Mouse (Mus musculus): ENCODE data around the gene Hist1h2bl. TPM values are rescaled to one million over a fixed set of nuclear protein-coding genes. Genes with fewer than 3 reads are reported as not detected.
"Not testable (repeated sequence)": the region's sequence is repeated elsewhere in the genome, so short reads cannot be mapped to it uniquely, and the experiment has no call there.

The Hist1h2bl gene
- polyA plus RNA-seq, 1 experiment = 1.0 TPM

DNA sequence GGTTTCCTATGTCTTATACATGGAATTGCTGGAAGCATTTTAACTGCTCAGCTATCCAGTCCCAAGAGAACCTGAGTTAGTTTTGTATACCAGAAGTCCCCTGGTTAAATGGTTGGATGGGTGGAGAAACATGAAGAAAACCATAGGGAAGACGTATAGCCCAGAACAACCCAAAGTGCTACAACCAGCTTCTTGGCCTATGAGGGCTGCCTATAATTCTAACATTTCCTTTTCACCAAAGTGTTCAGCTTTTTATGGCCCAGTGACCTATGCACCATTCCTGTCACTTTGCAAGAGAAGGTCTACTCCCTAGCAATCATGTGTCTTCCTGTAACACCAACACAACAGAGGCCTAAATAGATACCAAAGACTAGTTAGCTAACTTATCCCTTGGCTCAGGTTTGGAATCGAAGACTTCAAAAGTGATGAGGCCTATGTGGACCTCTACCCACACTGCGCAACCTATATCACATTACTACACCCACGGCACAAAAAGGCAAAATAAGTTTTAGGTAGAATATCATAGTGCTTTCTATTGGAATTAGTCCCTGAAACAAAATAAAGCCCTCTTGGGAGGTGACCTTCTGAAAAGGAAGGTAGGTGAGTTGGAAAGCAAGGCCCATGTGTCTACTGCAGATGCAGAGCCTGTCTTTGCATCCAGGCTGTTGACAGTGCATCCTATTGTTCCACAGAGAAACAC lies 2.6 kb upstream of the Hist1h2bl start:
- TF ChIP-seq POLR2A (IDR thresholded peaks at IDR 0.05; ENCODE audit: low read depth, low read length) (no peak), CTCF (conservative IDR thresholded peaks at IDR 0.05; ENCODE audit: insufficient read depth, insufficient read length, low read depth, low read length) (no peak)
- H3K27ac ChIP-seq (ENCODE audit: insufficient read depth, low read depth, low read length) = no peak overlapping the region
- peaks cover 1% of the 10 kb centered on the region; the same call in 1 of the 2 replicates for H3K27me3 ChIP-seq (replicated peaks; ENCODE audit: control insufficient read depth, insufficient read depth, low read length)
- H3K36me3 ChIP-seq (ENCODE audit: control insufficient read depth, insufficient read depth, low read length) = no peaks in the 10 kb centered on the region
- no peak for DNase-seq
- WGBS = 89% methylated on average over 4 of the region's 4 CpGs
- H3K4me1 ChIP-seq (ENCODE audit: control insufficient read depth, insufficient read depth, low read length) = peaks cover 10% of the 10 kb centered on the region
- no peak overlapping the region for H3K4me3 ChIP-seq (ENCODE audit: insufficient read depth, low read depth, low read length)

DNA sequence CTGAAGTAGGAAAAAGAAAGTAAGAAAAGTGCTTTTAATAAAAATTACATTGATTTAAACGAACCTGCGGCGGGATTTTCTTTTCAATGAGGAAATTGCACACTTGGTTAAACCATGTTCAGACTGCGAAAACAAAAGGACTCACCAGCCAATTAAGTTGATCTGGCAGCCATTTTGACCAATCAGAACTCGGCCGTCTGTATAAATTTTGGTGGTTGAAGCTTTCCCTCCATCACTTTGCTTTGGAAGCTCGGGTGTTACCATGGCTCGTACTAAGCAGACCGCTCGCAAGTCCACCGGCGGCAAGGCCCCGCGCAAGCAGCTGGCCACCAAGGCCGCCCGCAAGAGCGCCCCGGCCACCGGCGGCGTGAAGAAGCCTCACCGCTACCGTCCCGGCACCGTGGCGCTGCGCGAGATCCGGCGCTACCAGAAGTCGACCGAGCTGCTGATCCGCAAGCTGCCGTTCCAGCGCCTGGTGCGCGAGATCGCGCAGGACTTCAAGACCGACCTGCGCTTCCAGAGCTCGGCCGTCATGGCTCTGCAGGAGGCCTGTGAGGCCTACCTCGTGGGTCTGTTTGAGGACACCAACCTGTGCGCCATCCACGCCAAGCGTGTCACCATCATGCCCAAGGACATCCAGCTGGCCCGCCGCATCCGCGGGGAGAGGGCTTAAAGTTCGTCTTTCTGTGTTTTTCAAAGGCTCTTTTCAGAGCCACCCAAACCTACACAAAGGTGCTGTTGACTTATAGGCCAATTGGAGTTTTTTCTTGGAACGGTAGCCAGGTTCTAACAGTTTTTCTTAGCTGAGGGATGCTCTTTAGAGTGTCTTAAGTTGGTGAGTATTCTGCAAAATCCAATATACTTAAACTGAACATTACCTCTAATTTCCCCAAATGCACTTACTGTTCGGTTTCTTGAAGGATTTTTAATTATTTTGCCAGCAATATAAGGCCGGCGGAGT lies 1.7 kb upstream of the Hist1h2bl start, which contains the start of gene Hist1h3h:
Gene Hist1h3h, plus strand, starts transcription at position 263 of the 961 bp plus-strand sequence.
- H3K4me1 ChIP-seq (ENCODE audit: control insufficient read depth, insufficient read depth, low read length) = peaks cover 10% of the 10 kb centered on the region
- H3K27ac ChIP-seq (ENCODE audit: insufficient read depth, low read depth, low read length); H3K27me3 ChIP-seq (replicated peaks; ENCODE audit: control insufficient read depth, insufficient read depth, low read length); H3K36me3 ChIP-seq (ENCODE audit: control insufficient read depth, insufficient read depth, low read length): not testable (repeated sequence)
- peak; percentile 81 for DNase-seq
- peak within 1 kb of the TSS; percentile 43 for H3K4me3 ChIP-seq (ENCODE audit: insufficient read depth, low read depth, low read length)
- WGBS = 9% methylated on average over 32 of the region's 56 CpGs

DNA sequence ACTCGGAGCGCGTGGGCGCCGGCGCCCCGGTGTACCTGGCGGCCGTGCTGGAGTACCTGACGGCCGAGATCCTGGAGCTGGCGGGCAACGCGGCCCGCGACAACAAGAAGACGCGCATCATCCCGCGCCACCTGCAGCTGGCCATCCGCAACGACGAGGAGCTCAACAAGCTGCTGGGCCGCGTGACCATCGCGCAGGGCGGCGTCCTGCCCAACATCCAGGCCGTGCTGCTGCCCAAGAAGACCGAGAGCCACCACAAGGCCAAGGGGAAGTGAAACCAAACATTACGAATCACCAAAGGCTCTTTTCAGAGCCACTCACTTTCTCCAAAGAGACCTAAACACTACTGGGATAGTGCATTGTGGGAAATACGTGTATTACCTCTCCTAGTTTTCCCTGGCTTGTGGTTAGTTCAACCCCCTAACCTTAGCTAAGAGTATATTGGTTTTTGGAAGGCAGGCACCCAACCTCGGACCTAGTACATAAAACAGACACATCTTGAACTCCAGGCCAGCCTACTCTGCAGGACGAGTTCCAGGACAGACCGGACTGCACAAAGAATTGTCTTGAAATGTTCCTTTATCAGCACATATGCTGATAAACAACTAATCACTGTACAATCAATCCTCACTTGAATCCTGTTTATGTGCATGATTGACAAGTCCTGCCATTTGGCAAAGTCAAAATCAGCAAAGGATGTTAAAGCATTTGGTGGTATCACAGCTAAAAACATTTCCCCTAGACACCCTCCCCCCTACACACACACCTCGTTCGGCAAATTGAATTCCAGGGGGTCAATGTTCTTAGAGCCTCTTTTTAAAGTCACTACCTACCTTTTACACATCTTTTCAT lies 823 bp upstream of the Hist1h2bl start:
- DNase-seq = peak; percentile 18
- 1% methylated on average over 15 of the region's 38 CpGs for WGBS
- H3K36me3 ChIP-seq (ENCODE audit: control insufficient read depth, insufficient read depth, low read length); H3K27ac ChIP-seq (ENCODE audit: insufficient read depth, low read depth, low read length); H3K27me3 ChIP-seq (replicated peaks; ENCODE audit: control insufficient read depth, insufficient read depth, low read length): not testable (repeated sequence)
- peak overlapping the region; percentile 63 for H3K4me3 ChIP-seq (ENCODE audit: insufficient read depth, low read depth, low read length)
- H3K4me1 ChIP-seq (ENCODE audit: control insufficient read depth, insufficient read depth, low read length) = peaks cover 10% of the 10 kb centered on the region; the same call in 1 of the 2 replicates

GRCm38 (mm10) chr13:21715131-21715863 lies 646 bp downstream of the Hist1h2bl start:
- Histone ChIP-seq H3K4me3 (ENCODE audit: insufficient read depth, low read depth, low read length) (no peak overlapping the region), H3K36me3 (ENCODE audit: control insufficient read depth, insufficient read depth, low read length) (no peaks in the 10 kb centered on the region), H3K4me1 (ENCODE audit: control insufficient read depth, insufficient read depth, low read length) (peaks cover 10% of the 10 kb centered on the region; the same call in 1 of the 2 replicates), H3K27ac (ENCODE audit: insufficient read depth, low read depth, low read length) (no peak overlapping the region), H3K27me3 (replicated peaks; ENCODE audit: control insufficient read depth, insufficient read depth, low read length) (no peaks in the 10 kb centered on the region)
- TF ChIP-seq CTCF (conservative IDR thresholded peaks at IDR 0.05; ENCODE audit: insufficient read depth, insufficient read length, low read depth, low read length) (no peak), POLR2A (IDR thresholded peaks at IDR 0.05; ENCODE audit: low read depth, low read length) (no peak)
- WGBS = under 1% methylated on average over 22 of the region's 22 CpGs
- no peak for DNase-seq

DNA sequence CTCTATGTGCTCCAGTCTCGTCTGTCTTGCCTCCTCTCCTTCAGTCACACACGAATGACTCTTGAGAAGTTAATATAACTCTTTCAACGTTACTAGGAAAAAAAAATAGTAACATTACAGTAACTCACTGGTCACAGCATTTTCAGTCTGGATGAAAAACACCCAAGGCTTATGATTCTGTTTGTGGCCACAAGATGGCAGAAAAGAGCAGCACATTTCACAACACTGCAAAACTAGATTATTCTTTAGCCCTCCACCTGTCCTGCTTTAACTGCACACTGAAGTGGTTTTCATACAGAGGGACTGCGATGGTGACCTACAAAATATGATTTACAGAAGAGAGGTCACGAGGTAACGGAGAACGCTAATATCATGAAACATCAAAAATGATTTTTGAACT lies 1.2 kb downstream of the Hist1h2bl start:
- Histone ChIP-seq H3K27ac (ENCODE audit: insufficient read depth, low read depth, low read length) (no peak overlapping the region), H3K27me3 (replicated peaks; ENCODE audit: control insufficient read depth, insufficient read depth, low read length) (no peaks in the 10 kb centered on the region), H3K4me1 (ENCODE audit: control insufficient read depth, insufficient read depth, low read length) (peaks cover 10% of the 10 kb centered on the region; the same call in 1 of the 2 replicates), H3K4me3 (ENCODE audit: insufficient read depth, low read depth, low read length) (no peak overlapping the region), H3K36me3 (ENCODE audit: control insufficient read depth, insufficient read depth, low read length) (no peaks in the 10 kb centered on the region)
- WGBS = 0% methylated on average over 7 of the region's 7 CpGs
- TF ChIP-seq CTCF (conservative IDR thresholded peaks at IDR 0.05; ENCODE audit: insufficient read depth, insufficient read length, low read depth, low read length) = peak; percentile 28; the same call in 1 of the 2 replicates
- no peak for TF ChIP-seq POLR2A (IDR thresholded peaks at IDR 0.05; ENCODE audit: low read depth, low read length)
- peak; percentile 75 for DNase-seq

- Histone ChIP-seq H3K4me1 (ENCODE audit: control insufficient read depth, insufficient read depth, low read length) (peaks cover 8% of the 10 kb centered on the region; the same call in 1 of the 2 replicates), H3K4me3 (ENCODE audit: insufficient read depth, low read depth, low read length) (no peak overlapping the region), H3K27ac (ENCODE audit: insufficient read depth, low read depth, low read length) (no peak overlapping the region), H3K27me3 (replicated peaks; ENCODE audit: control insufficient read depth, insufficient read depth, low read length) (no peaks in the 10 kb centered on the region), H3K36me3 (ENCODE audit: control insufficient read depth, insufficient read depth, low read length) (no peaks in the 10 kb centered on the region)
- 42% methylated on average over 4 of the region's 4 CpGs for WGBS
- DNase-seq = peak; percentile 4
- TF ChIP-seq CTCF (conservative IDR thresholded peaks at IDR 0.05; ENCODE audit: insufficient read depth, insufficient read length, low read depth, low read length) (no peak), POLR2A (IDR thresholded peaks at IDR 0.05; ENCODE audit: low read depth, low read length) (no peak)
Measured at GRCm38 (mm10) chr13:21711698-21712097, 4.2 kb downstream of the Hist1h2bl start.

Measured in kidney, adult 2 months (tissue).